Mouse (Mus musculus) thymus, postnatal 10 days (tissue): ENCODE data around the gene Robo1.

ENCODE experiments used
- DNase-seq, 2 experiments: peaks; one replicate each; pipeline ENCODE4 v3.0.0; 2021; ENCODE audit warnings: low spot score in 2 of 2

Gene Robo1

DNA sequence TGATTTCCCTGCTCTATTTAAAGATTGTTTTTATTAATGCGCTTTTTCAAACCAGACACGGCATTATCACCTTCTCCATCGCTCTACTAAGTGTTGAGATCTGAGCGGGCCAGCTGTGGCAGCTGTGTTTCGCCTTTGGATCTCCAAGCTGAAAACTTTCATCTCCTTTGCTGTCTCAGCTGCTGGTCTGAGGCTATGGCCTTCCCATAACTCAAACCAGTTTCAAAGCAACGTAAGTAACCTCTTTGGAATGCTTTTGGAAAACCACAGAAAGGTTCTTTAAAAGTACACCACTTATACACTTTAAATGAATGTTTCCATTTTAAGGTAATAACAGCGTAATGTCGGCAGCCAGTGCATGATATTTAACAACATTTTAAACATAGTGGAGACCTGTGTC is 520.3 kb downstream of the Robo1 start:
- no peak for DNase-seq

- no peak for DNase-seq
Observed at GRCm38 (mm10) chr16:72829530-72829929, 521.4 kb downstream of the Robo1 start.

DNA sequence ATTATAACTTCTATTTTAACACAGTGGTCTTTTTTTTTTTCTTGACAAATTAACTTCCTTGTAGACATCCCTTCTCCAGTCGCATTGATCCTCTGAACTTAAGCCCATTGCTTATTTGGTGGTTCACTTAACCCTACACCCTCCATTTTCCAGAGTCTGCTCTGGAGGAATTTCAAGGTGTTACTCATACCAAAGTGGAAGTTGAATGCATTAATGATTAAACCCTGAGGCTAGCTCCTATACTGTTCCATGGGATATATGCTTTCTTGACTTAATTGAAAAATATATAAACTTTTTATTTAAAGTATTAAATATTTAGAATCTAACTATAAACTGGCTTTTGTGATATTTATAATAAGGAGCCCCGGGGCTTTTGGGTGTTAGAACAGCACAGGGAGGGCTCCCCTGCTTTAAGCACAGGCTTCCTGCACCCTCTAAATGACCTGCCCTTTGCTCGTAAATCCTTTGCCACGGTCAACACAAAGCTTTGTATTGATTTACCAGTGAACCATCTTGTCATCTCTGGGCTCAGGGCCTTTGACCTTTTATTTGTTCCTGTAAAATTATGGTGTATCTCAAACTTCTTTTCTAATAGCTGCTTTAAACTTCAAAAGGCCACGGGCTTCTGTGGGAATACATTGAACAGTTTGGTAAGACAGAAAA is 522.4 kb downstream of the Robo1 start:
- no peak for DNase-seq

DNA sequence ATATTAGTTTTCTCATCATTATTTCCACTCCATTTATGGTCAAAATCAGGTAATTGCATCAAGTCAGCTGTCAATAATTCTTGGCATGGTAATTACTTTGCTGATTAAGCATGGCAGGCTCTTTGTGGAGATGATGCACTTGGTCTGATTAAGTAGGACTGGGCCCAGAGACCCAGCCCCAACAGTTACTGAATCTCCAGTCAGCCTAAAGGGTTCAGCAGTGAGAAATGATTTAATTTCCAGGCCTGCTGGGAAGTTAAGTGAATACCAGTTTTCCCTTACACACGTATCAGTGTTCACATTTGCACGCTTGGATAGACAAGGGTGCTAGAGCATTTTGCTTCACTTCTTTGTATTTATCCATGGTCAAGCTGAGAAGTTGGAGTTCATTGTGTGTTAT is 526.2 kb downstream of the Robo1 start:
- DNase-seq = no peak

DNA sequence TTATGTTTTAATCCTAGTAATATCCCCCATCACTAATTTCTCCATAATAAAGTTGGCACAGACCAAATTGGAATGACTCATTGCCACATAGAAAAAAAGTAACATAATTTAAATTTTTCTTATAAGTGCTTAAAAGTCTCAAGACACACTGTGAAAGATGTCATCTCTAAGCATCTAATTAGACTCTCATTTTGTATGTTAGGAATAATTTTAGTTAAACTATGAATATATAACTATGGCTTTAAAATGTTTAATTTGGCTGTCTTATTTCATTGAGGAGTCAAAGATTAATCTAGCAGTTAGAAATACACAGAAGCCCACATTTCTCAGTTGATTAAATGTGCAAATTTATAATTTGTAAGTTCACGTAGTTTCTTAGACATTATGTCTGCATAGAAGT is 530.9 kb downstream of the Robo1 start:
- no peak for DNase-seq

GRCm38 (mm10) chr16:72841066-72841465 is 533.0 kb downstream of the Robo1 start:
- no peak for DNase-seq

DNA sequence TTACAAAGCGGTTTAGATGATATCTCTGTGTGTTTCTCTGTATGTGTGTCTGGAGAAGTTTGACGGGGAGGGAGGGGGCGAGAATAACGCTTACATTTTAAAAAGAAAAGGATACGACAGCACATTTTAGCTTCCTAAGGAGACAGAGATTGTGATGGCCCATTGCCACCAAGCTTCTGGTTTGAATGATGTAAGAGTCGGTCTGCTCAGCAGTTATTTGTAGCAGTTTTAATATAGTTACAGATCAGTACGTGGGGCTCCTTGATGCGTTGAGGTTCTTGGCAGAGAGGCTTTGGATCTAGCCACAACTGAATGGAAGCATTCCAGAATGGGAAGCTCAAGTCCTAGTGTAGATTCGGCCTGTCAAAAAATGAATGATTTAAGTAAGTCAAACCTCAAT is 546.0 kb downstream of the Robo1 start:
- DNase-seq = no peak

GRCm38 (mm10) chr16:72854809-72855503 is 546.9 kb downstream of the Robo1 start:
- DNase-seq = no peak

DNA sequence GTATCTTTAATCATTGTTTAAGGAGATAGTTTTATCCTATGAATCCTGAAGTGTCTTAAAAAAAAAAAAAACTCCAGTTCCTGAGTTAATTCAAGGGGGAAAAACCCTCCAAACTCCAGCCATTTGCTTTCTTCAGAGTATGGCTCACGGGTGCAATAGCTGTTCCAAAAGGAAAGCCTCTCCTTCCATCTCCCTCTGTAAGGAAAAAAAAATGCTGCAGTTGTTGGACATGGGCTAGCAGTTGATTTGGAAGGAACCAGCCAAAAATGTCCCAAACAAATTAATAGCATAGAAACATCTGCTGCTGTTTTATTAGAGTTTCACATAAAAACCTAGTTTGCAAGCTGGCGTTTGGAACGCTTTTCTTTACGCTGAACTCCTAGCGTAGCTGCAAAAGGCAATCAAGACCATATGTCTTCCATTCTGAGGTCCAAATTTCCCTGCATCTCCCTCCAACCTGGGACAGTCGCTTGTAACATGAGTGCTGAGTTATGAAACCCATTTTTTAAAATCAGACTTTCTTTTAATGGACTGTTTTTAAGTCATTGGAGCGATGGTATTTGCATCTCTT is 553.7 kb downstream of the Robo1 start:
- no peak for DNase-seq

- no peak for DNase-seq
Observed at GRCm38 (mm10) chr16:72866011-72866410, 557.9 kb downstream of the Robo1 start.

DNA sequence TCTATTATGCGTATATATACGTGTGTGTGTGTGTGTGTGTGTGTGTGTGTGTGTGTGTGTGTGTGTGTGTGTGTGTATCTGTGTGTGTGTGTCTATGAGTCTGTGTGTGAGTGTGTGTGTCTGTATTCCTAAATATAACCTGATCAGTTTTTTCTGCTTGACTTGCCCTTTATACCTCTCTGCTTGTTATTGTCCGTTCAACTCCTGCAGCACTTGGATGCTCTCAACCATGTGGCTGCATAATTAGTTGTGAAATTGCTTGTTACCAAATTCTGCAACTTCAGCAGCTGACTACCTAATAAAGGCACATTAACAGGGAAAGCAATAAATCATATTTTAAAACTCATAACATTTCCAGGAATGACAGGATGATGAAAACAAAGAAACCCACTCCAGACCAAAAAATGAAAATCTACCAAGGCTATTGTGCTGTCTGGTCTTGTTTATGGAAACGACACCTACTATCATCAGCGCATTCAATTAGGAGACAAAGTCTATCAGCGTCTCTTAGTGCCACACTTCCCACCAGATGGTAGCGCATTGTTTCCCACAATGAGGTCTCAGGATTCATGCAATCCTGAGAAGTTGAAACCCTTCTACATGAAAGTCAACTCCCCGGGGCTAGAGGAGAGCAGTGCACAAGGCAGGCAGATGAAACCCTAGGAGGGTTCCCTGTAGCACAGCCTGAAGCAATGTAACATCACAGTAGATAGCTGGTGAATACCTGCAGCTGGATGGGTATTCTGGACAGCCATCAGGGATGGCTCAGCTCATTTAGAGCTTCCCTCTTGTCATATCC is 567.0 kb downstream of the Robo1 start:
- no peak for DNase-seq

GRCm38 (mm10) chr16:72888108-72888507 is 580.0 kb downstream of the Robo1 start:
- DNase-seq = no peak

DNA sequence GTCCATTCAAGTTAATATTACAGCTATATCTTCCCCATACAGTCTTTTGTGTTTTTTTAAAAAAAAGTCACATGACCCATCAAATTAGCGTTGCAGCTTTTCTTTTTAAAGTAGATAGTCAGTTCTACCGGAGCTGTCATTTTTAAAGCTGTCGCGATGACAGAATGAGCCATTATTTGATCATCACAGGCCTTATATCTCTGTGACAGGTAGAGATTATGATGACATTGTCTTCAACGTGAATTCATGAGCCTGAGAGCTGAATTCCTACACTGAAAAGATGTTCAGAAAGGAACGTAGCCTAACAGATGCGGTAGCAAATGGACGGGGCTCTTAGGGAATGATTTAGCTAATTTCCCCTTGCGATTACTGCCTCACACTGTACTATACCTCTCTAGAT is 581.3 kb downstream of the Robo1 start:
- DNase-seq = no peak

- DNase-seq = no peak
Observed at GRCm38 (mm10) chr16:72897125-72897524, 589.0 kb downstream of the Robo1 start.

- DNase-seq = no peak
Observed at GRCm38 (mm10) chr16:72908895-72909294, 600.8 kb downstream of the Robo1 start.

GRCm38 (mm10) chr16:72913134-72913533 is 605.0 kb downstream of the Robo1 start:
- DNase-seq = no peak

DNA sequence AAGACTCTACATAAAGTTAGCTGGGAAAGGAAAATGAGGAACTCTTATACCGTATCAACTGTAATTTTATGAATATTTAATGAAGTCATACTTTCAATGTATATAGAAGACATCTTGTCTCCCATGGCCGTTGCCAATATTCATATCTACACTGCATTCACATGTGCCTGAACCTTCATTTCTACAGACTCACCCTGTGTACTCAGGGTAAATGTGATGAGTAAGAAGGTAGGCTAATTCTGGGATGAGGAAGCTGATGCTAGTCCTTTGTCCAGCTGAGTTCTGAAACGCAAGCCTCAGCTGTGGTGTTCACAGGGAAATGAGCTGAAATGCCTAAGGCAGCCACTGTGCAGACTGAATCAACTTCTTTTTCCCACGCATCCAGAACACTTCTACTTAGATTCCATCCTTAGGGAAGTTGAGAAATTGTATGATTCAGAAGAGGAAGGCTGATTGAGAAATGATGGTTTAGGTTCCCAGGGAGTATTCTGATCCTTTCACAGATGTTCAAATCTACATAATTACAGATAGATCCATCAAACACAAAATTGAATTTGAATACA is 606.0 kb downstream of the Robo1 start:
- DNase-seq = no peak

- DNase-seq = no peak
Observed at GRCm38 (mm10) chr16:72920013-72920412, 611.9 kb downstream of the Robo1 start.

GRCm38 (mm10) chr16:72924423-72925224 is 616.5 kb downstream of the Robo1 start:
- no peak for DNase-seq

DNA sequence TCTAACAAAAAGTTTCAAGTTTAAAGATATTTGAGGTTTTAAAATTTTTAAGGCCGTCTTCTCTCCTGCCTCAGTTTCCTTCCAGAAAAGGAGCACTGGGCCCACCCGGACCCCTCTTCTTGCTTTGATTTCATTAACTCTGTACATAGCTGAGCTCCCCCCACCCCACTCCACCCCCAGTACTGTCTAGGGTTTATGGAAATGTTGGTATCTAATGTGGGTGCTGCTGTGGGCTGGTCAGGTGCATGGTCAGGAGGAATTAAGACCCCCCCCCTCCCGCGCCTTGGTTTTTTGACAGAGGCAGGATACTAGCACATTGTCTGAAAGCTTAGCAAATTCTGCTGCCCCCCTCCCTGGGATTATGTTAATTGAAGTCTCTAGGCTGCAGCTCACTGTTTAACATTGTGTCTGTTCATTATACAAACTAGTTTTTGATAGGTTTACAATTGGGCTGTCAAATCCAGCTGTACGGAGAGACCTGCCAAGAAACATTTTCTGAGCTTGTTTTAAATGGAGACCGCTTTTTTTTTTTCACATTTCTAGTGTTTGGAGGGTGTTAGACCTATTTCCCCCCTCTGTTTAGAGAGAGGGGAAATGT is 620.5 kb downstream of the Robo1 start:
- no peak for DNase-seq

- DNase-seq = no peak
Observed at GRCm38 (mm10) chr16:72930871-72931270, 622.8 kb downstream of the Robo1 start.
